Mouse (Mus musculus): ENCODE data around the gene Chmp2b. TPM values are rescaled to one million over a fixed set of nuclear protein-coding genes. Genes with fewer than 3 reads are reported as not detected.

Gene Chmp2b
- total RNA-seq (2021), result 10 to 100 TPM; 28.2 to 30.4 TPM
- long read RNA-seq, experiment 1, transcript Chmp2b-201 (6 exons, 1,872 nt), result major isoform, 28 of 32 reads
- long read RNA-seq, experiment 1, partial matches to known transcripts, result 4 of 32 reads
- long read RNA-seq, experiment 1, other reads (novel, unspliced or antisense), result 0 of 32 reads
- long read RNA-seq, experiment 2, transcript Chmp2b-201 (6 exons, 1,872 nt), result major isoform, 38 of 43 reads
- long read RNA-seq, experiment 2, partial matches to known transcripts, result 2 of 43 reads
- long read RNA-seq, experiment 2, other reads (novel, unspliced or antisense), result 3 of 43 reads

DNA sequence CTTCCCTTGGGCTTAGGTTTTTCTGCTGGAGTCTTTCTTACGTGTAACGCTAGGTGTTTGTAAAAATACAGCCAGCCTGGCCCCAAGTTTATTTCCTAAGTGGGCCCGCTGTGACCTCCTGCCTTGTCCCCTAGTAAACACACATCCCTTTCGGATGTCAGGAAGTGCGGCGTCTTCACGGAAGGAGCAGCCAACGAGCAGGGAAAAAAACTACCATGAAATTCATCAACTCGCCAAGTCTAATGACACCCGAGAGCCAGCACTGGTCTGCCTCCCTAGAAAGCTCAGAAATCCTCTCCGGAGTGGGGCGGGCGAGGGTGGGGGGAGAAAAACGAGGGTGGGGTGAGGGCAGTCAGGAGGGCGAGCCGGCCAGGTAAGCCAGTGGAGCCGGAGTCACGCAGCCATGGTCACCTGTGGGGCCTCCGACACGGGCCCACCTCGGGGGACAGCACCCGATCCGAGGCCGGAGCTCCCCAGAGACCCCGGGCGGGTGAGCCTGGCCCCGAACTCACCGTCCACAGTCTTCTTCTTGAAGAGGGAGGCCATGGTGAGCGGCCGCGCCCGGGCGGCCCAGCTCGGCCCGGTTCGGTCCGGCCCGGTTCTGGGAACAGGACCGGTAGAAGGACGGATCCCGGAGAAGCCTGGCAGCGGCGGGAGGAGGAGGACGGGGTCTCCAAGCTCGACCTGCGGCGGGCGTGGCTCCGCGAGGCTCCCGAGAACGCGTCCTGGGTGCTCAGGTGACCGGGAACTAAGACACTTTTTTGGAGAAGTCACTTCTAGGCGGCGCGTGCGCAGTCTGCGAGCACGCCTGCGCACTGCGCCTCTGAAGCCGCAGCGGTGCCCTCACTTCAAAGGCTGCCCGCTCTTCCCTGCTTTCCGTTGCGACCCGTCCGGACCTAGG is at the start of gene Chmp2b:
Gene Chmp2b (minus strand): TSS at position 764 of the 901 bp plus-strand sequence.
- intact Hi-C loops (cut with DNase I), result no loop called here
- DNase-seq, result peak; percentile 69 to 82

DNA sequence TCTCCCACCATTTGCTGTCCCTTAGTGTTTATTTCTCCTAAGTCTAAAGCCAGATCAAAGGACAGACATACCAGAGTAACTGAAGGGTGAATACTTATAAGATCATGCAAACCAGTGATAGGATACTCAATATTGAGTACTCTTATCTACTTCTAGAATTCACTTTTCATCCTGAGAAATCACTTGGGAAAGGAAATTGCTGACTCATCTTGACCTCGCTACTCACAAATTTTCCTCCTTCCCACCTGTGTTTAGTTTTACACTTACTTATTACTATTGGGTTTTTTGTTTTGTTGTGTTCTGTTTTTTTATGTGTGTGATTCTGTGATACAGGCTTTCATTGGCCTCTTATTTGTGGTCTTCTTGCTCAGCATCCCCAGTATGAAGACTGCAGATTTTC is 49.2 kb upstream of the Chmp2b start:
- no peak for DNase-seq
- intact Hi-C loops (cut with DNase I), result no loop called here

DNA sequence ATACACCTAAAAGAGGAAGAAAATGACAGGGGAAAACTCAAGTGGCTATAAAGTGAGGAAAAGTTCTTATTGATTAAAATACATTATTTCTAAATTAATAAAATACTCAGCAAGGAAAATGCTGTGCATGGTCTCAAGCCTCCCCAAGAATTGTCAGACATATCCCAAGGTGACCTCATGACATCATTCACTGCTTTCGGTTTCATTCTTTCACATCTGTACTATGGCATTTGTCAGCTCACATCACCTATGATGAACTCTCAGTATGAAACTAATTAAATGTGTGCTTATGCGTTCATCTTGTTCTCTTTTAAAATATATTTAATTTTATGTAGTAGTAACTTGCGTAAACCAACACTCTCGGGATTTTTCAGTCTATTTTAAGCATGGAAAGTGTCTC is 38.3 kb upstream of the Chmp2b start:
- intact Hi-C loops (cut with DNase I), result no loop called here
- no peak for DNase-seq

DNA sequence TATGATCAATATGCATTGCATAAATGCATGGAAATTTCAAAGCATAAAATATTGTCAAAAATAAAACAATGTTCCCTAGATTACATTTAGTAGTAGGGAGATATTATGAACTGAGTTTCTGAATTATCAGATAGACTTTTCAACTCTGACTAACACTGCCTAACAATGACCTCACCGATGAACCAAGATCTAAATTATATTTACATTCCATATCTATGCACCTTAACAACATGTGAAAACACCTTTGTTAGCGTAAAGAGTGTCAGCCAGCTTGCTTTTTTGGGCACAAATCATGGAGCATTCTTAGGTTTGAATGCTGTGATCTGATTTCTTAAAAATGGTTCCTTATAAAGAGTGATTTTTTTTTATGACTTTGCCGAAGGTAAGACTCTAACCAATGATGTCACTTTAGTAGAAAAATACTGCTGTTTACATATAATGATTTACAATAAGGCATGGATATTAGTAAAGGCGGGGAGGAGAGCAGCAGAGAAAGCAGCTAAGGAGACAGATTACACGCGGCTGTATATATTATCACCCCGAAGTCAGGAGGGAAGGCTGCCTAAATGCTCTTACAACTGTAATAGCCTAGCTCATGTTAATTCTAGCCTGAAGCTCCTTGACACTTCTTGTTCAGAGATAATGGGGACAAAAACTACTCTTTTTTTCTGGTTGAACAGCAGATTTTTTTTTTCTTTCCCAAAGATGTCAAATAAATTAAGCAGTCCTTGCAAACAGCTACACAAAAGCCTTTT is 23.8 kb upstream of the Chmp2b start:
- DNase-seq, result no peak
- intact Hi-C loops (cut with DNase I), result no loop called here

DNA sequence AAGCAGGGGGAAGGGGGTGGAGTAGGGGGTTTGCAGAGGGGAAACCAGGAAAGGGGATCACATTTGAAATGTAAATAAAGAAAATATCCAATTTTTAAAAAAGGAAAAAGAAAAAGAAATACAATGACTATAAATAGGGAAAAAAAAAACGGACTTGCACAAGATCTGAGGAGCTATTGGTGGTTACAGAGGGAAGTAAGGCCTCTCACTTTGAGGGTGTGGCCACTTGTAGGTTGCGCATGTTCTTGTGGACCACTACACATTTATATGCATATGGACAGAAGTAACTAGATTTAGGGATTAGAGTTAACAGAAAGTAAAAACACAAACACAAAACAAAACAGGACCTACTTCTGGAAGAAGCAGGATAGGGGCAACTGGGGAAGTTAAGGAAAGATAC is 23.2 kb upstream of the Chmp2b start:
- intact Hi-C loops (cut with DNase I), result no loop called here
- DNase-seq, result no peak

DNA sequence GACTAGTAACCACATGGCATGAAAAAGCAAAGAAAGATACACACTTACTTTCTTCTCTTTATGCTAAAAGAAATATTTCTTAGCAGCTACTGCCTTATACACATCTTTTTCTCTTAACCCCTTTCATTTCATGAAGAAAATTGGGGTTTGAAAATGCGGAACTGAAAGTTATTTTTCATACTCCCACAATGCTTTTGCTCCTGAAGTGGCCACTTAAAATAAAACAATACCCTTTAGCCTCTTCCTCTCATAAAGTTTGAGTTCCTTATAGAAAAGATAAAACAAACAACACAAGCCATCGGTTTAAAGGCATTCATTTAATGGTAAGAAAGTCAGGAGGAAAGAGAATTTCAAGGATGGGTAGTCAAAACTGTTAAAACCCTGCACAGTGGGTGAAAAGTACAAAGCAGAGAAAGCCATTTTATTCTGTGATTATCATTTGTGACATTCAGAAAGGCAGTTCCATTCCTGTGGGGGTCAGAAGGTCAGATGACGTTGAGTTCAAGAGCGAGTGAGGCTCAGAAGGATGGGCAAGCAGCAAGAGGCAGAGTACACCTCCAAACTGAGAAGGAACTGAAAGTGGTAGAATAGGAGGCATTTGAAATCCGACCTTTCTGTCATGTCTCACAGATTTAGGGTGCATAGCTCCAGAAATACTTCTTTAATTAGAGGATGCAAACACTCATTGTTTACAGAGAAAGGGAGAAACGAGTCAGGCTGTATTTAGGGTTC is 14.9 kb upstream of the Chmp2b start:
- no peak for DNase-seq
- intact Hi-C loops (cut with DNase I), result no loop called here

DNA sequence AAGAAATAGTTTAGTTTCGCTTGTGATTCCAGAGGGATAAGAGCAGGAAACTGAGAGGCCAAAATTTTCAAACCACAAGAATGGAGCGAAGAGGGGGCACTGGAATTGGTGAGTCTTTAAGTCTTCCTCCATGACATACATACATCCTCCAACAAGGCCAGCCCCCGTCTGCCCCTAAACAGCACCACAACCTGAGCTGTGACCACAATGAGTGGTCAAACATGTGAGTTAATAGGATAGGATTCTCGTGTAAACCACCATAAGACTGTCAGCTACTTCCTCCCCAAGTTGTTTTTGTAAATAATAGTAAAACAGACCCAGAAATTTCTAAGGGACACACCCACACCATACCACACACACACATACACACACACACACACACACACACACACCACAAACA is 6.3 kb upstream of the Chmp2b start:
- no peak for DNase-seq
- intact Hi-C loops (cut with DNase I), result no loop called here

DNA sequence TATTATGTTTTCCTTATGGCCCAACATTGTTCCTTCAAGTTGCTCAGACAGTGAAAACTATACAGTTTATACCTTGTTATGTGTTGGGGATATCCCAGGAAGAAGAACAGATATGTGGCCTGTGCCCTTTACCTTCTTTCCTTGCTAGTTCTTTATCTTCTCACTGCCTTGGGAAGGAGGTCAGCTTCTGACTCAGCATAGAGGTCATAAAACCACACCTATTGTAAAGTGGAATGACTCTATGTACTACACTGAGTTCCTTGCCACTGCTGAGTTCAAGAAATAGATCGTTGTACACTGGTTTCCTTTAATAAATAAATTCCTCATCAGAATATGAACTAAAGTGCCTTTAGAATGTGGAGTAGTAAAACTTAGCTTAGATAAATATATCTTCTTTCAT is 2.4 kb upstream of the Chmp2b start:
- intact Hi-C loops (cut with DNase I), result no loop called here
- no peak for DNase-seq

DNA sequence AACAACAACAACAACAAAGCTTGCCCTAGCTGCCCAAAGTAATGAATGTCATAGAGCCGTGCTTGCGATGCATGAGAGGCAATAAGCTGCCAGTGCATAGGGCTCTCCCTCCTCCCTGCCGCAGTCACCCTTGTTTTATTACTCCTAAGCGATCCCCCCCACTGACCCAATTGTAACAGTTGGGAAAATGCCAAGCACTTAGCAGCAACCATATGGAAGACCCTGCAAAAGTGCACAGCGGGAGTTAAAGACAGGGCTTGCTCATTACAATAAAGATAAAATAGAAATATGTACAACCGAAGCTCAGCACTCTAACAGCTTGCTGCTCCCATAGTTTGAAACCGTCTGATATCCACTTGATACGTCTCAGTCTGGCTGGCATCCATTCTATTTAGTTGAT is 1.8 kb upstream of the Chmp2b start:
- DNase-seq, result no peak
- intact Hi-C loops (cut with DNase I), result no loop called here

DNA sequence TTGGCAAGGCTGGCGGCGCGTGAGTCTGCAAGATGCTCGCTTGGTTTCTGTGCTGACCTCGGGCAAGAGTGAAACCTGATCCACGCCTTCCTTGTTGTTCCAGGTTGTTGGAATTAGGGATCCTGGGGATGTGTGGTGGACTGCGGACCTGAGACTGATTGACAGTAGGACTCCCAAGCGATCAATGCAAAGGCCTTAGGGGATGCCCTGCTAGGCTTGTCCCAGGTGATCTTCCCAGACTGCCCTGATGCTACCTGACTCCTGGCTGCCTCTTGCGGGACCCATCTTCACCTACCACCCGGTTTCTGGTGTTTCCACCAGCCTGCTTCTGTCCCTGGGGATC is 309 bp upstream of the Chmp2b start:
- intact Hi-C loops (cut with DNase I), result no loop called here
- DNase-seq, result no peak

DNA sequence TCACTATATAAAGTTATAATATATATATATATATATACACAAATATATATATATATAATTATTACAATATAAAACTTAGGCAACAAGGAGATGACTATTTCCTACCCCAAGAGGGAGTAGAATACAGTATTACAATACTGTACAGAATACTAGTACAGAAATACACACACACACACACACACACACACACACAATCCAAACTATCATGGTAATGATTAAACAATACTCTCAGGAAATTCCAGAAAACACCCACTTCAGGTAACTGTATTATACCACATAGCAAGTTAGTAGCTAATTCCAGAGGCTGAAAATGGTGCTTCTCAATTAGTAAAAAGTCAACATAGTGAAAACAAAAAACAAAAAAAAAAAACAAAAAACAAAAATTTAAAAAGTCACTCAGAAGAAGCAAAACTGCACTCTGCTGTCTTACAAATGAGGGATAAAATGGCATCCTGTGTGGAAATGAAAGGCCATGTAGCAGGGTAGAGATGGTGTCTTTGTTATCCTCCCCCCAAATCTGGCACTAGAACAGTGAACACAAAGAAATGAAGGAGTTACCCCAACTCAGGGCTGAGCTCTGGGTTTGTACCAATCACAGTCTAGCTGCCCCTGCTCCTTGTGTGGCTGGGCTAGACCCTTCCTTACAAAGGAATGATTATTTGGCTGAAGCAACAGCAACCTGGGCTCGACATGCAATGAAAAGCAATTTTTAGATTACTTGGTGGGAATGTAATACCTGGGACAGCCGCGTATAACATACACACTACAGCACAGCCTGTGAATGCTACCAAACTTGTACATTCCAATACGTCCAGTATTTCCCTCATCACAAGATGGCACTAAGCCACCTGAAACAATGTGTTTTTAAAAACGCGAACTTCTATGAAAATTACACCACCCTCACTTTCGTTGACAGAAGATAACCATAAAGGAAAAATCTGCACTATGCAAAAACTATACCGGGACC is 1.2 kb downstream of the Chmp2b start:
- DNase-seq, result no peak
- intact Hi-C loops (cut with DNase I), result no loop called here

DNA sequence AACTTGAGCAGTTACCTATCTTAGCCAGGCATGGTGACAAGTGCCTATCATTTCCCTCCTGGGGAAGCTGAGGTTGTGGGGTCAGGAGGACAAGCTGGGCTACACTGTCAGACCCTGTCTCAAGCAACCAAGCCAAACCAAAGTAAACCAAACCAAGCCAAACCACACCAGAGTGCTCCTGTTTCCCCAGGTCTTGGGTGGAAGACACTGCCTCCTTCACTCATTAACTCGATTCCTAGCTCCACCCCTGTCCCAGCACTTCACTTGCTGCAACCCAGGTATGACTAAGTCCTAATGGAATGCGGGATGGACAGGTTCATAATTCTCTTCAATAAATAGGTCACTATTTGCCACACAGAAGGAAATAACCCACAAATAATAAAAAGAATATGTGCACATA is 2.9 kb downstream of the Chmp2b start:
- intact Hi-C loops (cut with DNase I), result no loop called here
- no peak for DNase-seq

DNA sequence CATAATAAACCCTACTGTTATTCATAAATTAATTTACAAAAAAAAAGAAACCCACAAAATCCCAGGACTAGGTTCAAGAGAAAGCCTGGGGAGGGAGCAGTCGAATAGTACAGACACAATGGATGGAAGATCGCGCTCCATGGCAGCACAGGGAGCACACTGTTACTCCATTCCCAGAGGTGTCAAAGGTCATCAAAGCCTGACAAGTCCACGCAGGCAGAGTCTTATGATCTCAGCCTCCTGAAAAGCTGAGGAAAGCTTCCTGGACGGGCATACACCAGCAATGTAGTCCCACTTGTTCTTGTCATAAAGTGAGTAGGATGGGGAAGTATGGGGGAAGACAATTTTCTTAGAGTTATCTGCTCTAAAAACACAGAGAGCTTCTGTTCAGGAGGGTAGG is 5.2 kb downstream of the Chmp2b start:
- no peak for DNase-seq
- intact Hi-C loops (cut with DNase I), result no loop called here

DNA sequence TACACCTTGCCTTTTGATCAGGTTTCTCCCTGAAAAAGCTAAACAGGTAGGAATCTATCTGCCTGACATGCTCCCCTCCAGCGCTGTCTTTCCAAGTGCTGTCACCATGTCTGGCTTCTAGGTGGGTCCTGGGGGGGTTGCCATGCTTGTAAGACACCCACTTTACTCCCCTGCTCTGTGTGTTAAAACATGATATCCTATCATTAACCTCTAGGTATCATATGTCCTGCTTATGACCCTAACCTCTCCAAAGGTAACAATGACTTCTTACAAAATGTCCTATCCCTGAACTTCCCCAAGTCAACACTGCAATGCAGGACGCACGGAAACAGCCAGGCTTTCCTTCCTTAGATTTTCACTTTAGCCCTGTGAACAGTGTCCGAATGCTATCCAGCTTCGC is 8.3 kb downstream of the Chmp2b start:
- intact Hi-C loops (cut with DNase I), result no loop called here

DNA sequence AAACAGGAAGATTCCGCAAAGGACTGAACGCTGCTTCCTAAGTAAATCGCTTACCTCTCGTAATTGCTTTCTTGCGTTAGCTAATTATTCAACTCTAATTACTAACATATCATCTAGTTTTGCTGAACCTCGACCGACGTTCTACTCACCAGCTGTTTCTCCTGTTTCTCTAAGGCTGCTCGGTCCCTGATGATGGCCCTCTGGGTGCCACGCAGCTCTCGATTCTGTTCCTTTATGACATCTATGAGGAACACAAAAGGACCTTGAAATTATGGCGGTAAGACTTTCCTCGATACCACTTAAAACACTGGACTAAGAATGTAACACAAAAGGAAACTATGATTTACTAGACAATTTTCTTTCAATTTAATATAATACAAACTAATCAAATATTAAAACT is 11.7 kb downstream of the Chmp2b start:
- intact Hi-C loops (cut with DNase I), result no loop called here
- DNase-seq, result no peak

More for the DNA sequence above, 8.3 kb downstream of the Chmp2b start:
- no peak for DNase-seq

DNA sequence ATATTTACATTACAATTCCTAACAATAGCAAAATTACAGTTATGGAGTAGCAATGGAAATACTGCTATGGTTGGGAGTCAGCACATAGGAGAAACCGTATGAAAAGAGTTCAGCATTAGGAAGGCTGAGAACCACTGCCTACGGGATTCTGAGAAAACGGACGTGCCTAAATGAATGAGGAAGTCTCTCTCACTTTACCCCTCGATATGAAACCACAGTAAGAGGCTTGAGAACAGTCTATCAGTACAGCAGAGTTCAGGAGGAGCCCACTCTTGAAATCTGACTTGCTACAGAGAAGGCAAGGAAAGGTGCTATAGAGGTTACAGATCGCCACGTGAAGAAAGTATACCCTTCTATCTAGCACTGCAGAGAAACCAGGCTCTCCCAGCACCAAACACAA is 13.6 kb downstream of the Chmp2b start:
- intact Hi-C loops (cut with DNase I), result no loop called here
- DNase-seq, result no peak

DNA sequence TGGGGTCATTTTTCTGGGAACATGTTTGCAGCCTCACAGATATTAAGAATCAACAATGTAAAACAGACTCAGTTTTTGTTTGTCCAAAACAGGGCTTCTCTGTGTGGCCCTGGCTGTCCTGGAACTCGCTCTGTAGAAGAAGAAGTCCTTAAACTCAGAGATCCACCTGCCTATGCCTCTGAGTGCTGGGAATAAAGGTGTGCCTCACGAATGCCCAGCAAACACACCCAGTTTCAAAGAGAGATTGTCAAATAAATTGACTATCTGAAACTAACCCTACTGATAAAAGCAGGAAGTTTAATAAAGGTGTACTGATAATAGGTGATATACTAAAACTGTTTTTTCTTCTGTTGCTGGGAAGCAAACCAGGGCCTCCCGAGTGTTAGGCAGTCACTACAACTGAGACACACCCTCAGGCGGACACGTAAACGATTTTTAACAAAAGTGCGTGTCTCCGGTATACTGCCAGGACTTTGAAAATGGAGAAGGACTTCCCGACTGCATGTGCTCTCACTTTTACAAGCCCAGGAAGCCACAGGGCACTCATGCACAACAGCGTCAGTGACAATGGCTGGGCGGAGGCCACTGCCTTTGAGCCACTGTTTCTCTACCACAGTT is 18.7 kb downstream of the Chmp2b start:
- intact Hi-C loops (cut with DNase I), result no loop called here
- no peak for DNase-seq

DNA sequence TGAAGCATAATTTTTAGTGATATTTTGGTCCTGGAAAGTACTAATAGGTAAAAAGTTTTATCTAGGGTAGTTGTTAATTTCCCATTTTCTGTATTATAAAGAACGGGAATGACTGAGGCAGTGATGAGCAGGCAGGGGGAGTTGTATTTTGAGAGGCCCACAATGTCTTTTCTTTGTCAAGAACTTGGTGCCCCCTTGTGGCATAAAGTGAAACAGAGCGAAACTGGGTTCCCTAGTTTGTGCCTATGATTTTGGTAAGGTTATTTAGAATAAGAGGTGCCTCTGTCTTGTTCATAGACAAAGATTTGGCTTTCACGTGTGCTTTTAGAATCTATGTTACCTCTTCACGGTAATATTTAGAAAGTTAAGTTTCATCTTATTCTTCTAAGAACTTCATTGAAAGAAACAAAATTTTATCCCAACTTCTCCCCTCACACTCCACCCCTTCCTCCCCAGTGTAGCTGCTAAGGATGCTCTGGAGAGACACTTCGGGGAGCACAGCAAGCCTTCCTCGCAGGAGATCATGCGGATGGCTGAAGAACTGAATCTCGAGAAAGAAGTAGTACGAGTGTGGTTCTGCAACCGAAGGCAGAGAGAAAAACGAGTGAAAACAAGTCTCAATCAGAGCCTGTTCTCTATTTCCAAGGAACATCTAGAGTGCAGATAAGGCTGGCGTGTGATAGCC is 29.1 kb downstream of the Chmp2b start:
- DNase-seq, result no peak
- intact Hi-C loops (cut with DNase I), result no loop called here

DNA sequence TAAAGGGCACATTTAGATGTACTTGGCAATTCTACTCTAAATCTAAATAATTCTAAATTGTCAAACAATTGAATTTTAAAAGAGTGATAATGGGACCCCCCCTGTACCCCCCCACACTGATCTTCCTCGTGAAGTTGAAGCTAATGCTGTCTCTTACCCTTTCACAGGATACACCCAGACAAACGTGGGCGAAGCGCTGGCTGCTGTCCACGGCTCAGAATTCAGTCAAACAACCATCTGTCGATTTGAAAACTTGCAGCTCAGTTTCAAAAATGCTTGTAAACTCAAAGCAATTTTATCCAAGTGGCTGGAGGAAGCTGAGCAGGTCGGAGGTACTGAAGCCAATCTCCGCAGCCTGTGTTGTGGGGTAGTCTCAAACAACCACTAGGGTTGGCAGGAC is 30.9 kb downstream of the Chmp2b start:
- intact Hi-C loops (cut with DNase I), result no loop called here
- DNase-seq, result no peak
